Mouse (Mus musculus): ENCODE results near the gene Inmt.

- no peak for TF ChIP-seq CTCF (conservative IDR thresholded peaks at IDR 0.05; ENCODE audit: low read length)
- TF ChIP-seq NANOG (IDR thresholded peaks at IDR 0.05; ENCODE audit: borderline replicate concordance, low read length), result no peak
Observed at GRCm38 (mm10) chr6:55214541-55214940, 39.7 kb upstream of the Inmt start.

All from E14TG2a.4 (cell line).